Mouse (Mus musculus) right cerebral cortex, postnatal 10 days (tissue): ENCODE data around the gene Amot.

Source experiments
- DNase-seq, 2 experiments: peaks; one replicate each; pipeline ENCODE4 v3.0.0; 2021; ENCODE audit warnings: low spot score in 2 of 2

Gene Amot

GRCm38 (mm10) chrX:145504717-145505415 lies at the start of gene Amot:
TSS of gene Amot (minus strand) at chrX:145505181.
- DNase-seq: peak; percentile 78

GRCm38 (mm10) chrX:145545060-145545459 lies 40.1 kb upstream of the Amot start:
- no peak for DNase-seq

GRCm38 (mm10) chrX:145543602-145544490 lies 38.9 kb upstream of the Amot start:
- no peak for DNase-seq

- no peak for DNase-seq
Observed at GRCm38 (mm10) chrX:145541050-145541449, 36.1 kb upstream of the Amot start.

GRCm38 (mm10) chrX:145540321-145540720 lies 35.3 kb upstream of the Amot start:
- DNase-seq: no peak

GRCm38 (mm10) chrX:145529602-145530001 lies 24.6 kb upstream of the Amot start:
- no peak for DNase-seq

- DNase-seq: no peak
Observed at GRCm38 (mm10) chrX:145516322-145517066, 11.5 kb upstream of the Amot start.

GRCm38 (mm10) chrX:145515498-145516158 lies 10.6 kb upstream of the Amot start:
- no peak for DNase-seq

- no peak for DNase-seq
Observed at GRCm38 (mm10) chrX:145510675-145511074, 5.7 kb upstream of the Amot start.

GRCm38 (mm10) chrX:145505457-145506201 lies 648 bp upstream of the Amot start:
- DNase-seq: peak; percentile 68 to 75

- DNase-seq: no peak
Observed at GRCm38 (mm10) chrX:145501666-145502355, 3.2 kb downstream of the Amot start.

- DNase-seq: no peak
Observed at GRCm38 (mm10) chrX:145499101-145499500, 5.9 kb downstream of the Amot start.

- no peak for DNase-seq
Observed at GRCm38 (mm10) chrX:145498691-145499090, 6.3 kb downstream of the Amot start.

- no peak for DNase-seq
Observed at GRCm38 (mm10) chrX:145497486-145497885, 7.5 kb downstream of the Amot start.

- no peak for DNase-seq
Observed at GRCm38 (mm10) chrX:145495381-145495780, 9.6 kb downstream of the Amot start.

- DNase-seq: no peak
Observed at GRCm38 (mm10) chrX:145490821-145491220, 14.2 kb downstream of the Amot start.

- DNase-seq: no peak
Observed at GRCm38 (mm10) chrX:145490417-145490816, 14.6 kb downstream of the Amot start.

GRCm38 (mm10) chrX:145489950-145490349 lies 15.0 kb downstream of the Amot start:
- no peak for DNase-seq

GRCm38 (mm10) chrX:145485495-145485894 lies 19.5 kb downstream of the Amot start:
- no peak for DNase-seq

- peak in 1 of 2 experiments; percentile 25 for DNase-seq
Observed at GRCm38 (mm10) chrX:145483486-145484055, 21.4 kb downstream of the Amot start.
